Mouse (Mus musculus): ENCODE results near the gene Gm26897.

DNA sequence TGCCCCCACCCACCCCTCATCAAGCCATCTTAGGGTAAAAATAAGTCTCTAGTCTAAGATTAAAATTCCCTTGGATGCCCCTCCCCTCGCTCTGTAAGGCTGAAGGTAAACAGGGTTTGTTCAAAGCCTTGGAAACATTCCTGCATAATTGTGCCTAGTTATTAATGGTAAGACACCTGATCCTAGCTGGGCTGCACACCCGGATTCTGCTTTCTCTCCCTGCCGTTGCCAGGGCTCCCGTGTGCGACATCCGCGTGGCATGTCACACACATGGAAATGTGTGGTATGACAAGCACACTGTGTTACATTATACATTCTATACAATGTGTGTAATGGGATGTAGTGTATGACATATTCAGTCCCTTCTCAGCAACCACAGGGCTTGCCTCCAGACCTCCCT, 30.1 kb upstream of the Gm26897 start:
- no peak for TF ChIP-seq CTCF (IDR thresholded peaks at IDR 0.05; ENCODE audit: insufficient read depth, low read depth, low read length)
- TF ChIP-seq POLR2A (IDR thresholded peaks at IDR 0.05; ENCODE audit: insufficient read depth, low read depth, low read length) = no peak
